Mouse (Mus musculus) hindbrain, embryonic 13.5 days (tissue): ENCODE results near the gene Calhm3. TPM values are rescaled to one million over a fixed set of nuclear protein-coding genes. Genes with fewer than 3 reads are reported as not detected.

Experiments
- ATAC-seq: fragments of 200-750 bp; cut with Nextera tagmentation; 2 replicates; pipeline ENCODE4 v1.8.0; 2017; ENCODE audit warnings: moderate TSS enrichment; ENCODE audit not compliant: low FRiP score
- H3K27ac ChIP-seq: fragments of 300-500 bp; sonication (generic); 2 replicates; pipeline ENCODE4 v1.5.1; 2015; ENCODE audit warnings: inconsistent platforms, mild to moderate bottlenecking, moderate library complexity
- H3K27me3 ChIP-seq: fragments of 300-500 bp; sonication (generic); 2 replicates; pipeline ENCODE4 v1.6.1; 2015; ENCODE audit warnings: mild to moderate bottlenecking, inconsistent platforms
- H3K36me3 ChIP-seq: fragments of 300-500 bp; sonication (generic); 2 replicates; pipeline ENCODE4 v1.6.1; 2015; ENCODE audit warnings: mild to moderate bottlenecking, inconsistent platforms
- H3K4me1 ChIP-seq: fragments of 300-500 bp; sonication (generic); replicated peaks from 2 replicates; pipeline ENCODE4 v1.6.1; 2015; ENCODE audit warnings: inconsistent platforms
- H3K4me2 ChIP-seq: fragments of 300-500 bp; sonication (generic); 2 replicates; pipeline ENCODE4 v1.6.1; 2015; ENCODE audit warnings: inconsistent platforms, mild to moderate bottlenecking, moderate library complexity
- H3K4me3 ChIP-seq: fragments of 300-500 bp; sonication (generic); 2 replicates; pipeline ENCODE4 v1.5.1; 2015; ENCODE audit warnings: mild to moderate bottlenecking, inconsistent platforms
- H3K9ac ChIP-seq: fragments of 300-500 bp; sonication (generic); 2 replicates; pipeline ENCODE4 v1.6.1; 2015; ENCODE audit warnings: mild to moderate bottlenecking, inconsistent platforms
- H3K9me3 ChIP-seq: fragments of 300-500 bp; sonication (generic); 2 replicates; pipeline ENCODE4 v1.6.1; 2016; ENCODE audit warnings: inconsistent platforms
- whole genome bisulfite sequencing: fragments of 180-500 bp; shearing (Covaris S2); methylation state at CpG from one replicate; pipeline ENCODE4 v1.1.7; 2015; 5-methylcytosine and 5-hydroxymethylcytosine counted together
- polyA plus RNA-seq: library from polyadenylated mRNA; unstranded; fragments of >200 nt; fragmentation: Nextera tagmentation; extraction: Ambion mirVana; gene quantifications from 2 replicates; pipeline ENCODE4 v1.2.1, GENCODE M21; 2015

Calhm3 gene
- polyA plus RNA-seq, 1 experiment from 2014 or later, result not detected

DNA sequence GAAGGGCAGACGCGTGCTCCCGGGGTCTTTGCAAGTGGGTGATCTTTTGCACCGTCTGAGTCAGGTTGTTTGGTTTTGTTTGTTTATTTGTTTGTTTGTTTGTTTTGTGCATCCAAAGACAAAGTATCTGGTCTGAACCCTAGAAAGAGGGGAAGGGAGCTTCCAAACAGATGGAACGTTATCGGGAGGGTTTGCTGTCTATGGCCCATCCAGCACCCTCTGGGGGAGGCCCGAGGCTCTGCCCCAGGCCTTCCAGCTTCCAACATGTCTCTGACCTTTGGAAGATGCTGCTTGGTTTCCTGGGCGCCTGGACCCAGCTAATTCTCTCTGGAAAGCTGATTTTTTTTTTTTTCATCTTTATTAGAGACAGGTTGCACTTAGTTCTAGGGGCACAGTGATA lies 22.4 kb upstream of the Calhm3 start:
- Histone ChIP-seq H3K9me3 (peaks cover 6% of the 10 kb centered on the region), H3K9ac (peak overlapping the region; percentile 85; the same call in 1 of the 2 replicates), H3K27me3 (peaks cover 43% of the 10 kb centered on the region), H3K36me3 (no peaks in the 10 kb centered on the region), H3K4me3 (peak overlapping the region; percentile 74), H3K4me1 (peaks cover 28% of the 10 kb centered on the region), H3K4me2 (peak overlapping the region; percentile 94), H3K27ac (no peak overlapping the region)
- 6% methylated on average over 8 of the region's 8 CpGs for WGBS
- ATAC-seq, result no peak

DNA sequence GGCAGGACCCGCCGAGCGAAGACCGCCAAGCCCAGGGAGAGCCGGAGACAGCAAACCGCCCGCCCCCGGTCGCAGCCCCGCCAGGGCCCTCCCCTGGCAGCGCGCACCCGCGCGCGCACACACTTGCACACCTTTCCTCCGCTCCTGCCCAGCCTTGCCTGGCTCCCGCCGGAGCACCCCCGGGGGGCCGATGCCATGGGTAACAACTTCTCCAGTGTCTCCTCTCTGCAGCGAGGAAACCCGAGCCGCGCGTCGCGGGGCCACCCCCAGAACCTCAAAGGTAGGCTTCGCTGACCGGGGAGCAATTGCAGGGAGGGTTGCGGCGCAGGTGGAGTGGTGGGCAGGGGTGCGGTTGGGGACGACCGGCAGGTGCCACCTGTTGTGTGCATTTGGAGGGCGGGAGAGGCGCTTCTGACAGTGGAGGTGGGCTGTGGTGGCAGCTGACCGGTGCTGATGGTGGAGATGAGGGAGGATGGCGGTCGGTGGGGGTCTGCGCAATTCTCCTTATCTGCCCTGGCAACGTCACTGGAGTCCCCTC lies 21.8 kb upstream of the Calhm3 start:
- peaks cover 6% of the 10 kb centered on the region for H3K9me3 ChIP-seq
- peak overlapping the region; percentile 85 for H3K9ac ChIP-seq
- no peaks in the 10 kb centered on the region for H3K36me3 ChIP-seq
- H3K27ac ChIP-seq, result peak overlapping the region; percentile 77
- H3K4me3 ChIP-seq, result peak overlapping the region; percentile 74
- WGBS, result 1% methylated on average over 38 of the region's 42 CpGs
- H3K4me2 ChIP-seq, result peak overlapping the region; percentile 94
- peak; percentile 18 for ATAC-seq
- peaks cover 43% of the 10 kb centered on the region for H3K27me3 ChIP-seq
- peaks cover 25% of the 10 kb centered on the region for H3K4me1 ChIP-seq

DNA sequence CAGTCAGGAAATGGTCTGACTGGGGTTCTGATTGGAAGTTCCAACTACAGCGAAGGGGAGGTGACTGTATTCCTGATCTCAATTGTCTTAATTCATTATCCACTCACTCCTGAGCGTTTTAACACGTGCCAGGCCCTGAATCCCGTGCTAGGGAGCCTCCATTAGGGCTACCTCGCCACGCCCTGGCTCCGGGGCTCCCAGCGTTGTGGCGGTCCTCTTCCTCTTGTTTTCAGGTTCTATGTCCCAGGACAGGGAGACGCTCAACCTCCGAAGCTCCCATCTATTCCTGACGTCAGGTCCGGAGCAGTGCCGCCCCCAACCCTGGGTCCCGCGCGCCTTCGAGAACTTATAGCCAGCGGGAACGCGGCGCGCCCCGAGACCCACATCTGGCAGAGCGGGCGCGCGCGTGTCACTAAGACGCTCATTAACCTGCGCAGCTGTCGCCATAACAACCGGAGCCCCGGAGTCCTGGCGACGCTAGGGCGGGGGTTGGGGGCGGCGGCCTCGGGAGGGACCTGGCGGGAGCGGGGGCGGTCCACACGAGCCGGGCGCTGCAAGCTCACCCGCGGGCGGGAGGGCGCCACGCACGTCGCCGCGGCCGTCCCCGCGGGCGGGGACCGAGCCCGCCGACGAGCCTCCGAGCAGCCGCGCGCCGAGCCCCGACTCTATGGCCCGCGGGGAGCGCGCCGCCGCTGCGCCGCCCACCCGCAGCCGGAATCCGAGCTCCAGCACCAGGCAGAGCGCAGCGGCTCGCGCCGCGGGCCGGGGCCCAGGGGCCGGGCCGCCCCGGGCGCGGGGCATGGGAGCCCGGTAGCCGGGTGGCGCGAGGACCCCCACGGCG lies 21.1 kb upstream of the Calhm3 start, which contains the start of gene Neurl1a:
Gene Neurl1a (plus strand): TSS at position 390 of the 841 bp plus-strand sequence.
- H3K4me3 ChIP-seq, result peak within 1 kb of the TSS; percentile 74
- ATAC-seq, result peak; percentile 69
- H3K27me3 ChIP-seq, result peaks cover 43% of the 10 kb centered on the region
- H3K4me1 ChIP-seq, result peaks cover 19% of the 10 kb centered on the region
- H3K4me2 ChIP-seq, result peak within 1 kb of the TSS; percentile 94
- H3K9ac ChIP-seq, result peak within 1 kb of the TSS; percentile 85
- peak within 1 kb of the TSS; percentile 77 for H3K27ac ChIP-seq
- WGBS, result under 1% methylated on average over 73 of the region's 98 CpGs
- H3K36me3 ChIP-seq, result no peaks in the 10 kb centered on the region
- H3K9me3 ChIP-seq, result peaks cover 6% of the 10 kb centered on the region

DNA sequence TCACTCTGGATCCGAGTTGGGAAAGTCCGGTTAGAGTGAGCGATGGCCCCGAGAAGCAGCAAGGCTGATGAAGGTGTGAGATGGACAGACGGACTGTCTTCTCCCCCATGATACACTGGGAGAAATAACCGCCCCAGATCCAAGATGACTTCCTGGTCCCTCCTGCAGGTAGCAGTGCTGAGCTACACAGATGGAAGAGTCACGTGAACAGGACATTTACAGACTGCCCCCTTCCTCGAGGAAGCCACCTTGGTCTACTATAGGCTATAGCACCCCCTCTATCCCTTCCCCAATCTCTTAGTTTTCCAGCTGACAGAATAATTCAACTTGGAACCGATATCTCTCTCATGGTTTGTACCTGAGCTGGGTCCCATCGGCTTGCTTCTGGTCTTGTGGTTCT lies 20.4 kb upstream of the Calhm3 start:
- Histone ChIP-seq H3K27me3 (peaks cover 43% of the 10 kb centered on the region), H3K4me2 (peak overlapping the region; percentile 94), H3K4me3 (peak overlapping the region; percentile 74), H3K27ac (no peak overlapping the region), H3K36me3 (no peaks in the 10 kb centered on the region), H3K4me1 (peaks cover 19% of the 10 kb centered on the region), H3K9me3 (peaks cover 6% of the 10 kb centered on the region), H3K9ac (no peak overlapping the region; the same call in 1 of the 2 replicates)
- 22% methylated on average over 10 of the region's 10 CpGs for WGBS
- ATAC-seq, result 0 out of 2 replicates have a peak, but pooled peaks have one; percentile 7

DNA sequence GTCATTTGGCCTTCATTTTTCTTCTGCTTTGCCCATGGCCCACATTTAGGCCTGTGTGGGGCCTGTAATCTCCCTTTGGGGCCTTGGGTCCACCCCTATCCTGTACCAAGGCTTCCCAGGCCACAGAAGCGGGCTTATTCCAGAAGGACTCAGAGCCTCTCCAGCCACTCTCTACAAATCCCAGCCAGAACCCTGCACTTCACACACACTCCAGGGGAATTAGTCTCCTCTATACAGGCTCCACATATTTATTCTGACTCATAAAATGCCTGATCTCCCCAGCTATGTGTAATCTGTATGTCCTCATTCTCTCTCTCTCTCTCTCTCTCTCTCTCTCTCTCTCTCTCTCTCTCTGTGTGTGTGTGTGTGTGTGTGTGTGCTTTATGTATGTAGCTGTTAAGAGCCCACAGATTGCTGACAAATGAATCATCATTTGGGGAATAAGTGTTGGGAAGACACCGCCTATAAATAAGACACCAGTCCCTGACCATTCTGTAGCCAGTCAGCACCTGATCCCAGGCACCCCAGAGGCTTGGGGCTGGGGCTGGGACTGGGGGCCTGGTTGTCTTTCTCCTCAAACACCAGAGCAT lies 19.4 kb upstream of the Calhm3 start:
- 71% methylated on average over 2 of the region's 2 CpGs for WGBS
- Histone ChIP-seq H3K27ac (no peak overlapping the region), H3K4me1 (peaks cover 19% of the 10 kb centered on the region), H3K36me3 (no peaks in the 10 kb centered on the region), H3K4me2 (no peak overlapping the region), H3K9me3 (peaks cover 2% of the 10 kb centered on the region), H3K9ac (no peak overlapping the region), H3K4me3 (no peak overlapping the region), H3K27me3 (peaks cover 40% of the 10 kb centered on the region)
- no peak for ATAC-seq

DNA sequence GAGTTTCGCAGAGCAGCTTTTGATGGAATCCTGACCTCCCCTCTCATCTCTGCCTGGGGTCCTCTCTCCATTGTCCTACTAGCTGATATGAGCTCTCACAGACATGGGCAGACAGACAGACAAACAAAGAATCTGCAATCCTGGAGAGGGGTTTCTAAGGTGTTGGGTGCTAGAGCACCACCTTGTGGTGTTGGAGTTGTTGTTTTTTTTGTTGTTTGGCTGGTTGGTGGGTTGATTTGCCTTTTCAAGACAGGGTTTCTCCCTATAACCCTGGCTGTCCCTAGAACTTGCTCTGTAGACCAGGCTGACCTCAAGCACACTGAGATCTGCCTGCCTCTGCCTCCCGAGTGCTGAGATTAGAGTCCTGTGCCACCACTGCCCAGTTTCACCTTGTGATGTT lies 17.9 kb upstream of the Calhm3 start:
- H3K36me3 ChIP-seq, result no peaks in the 10 kb centered on the region
- no peak for ATAC-seq
- no peak overlapping the region for H3K4me3 ChIP-seq
- no peaks in the 10 kb centered on the region for H3K9me3 ChIP-seq
- WGBS, result 69% methylated on average over 2 of the region's 2 CpGs
- no peak overlapping the region for H3K9ac ChIP-seq
- H3K27me3 ChIP-seq, result peaks cover 26% of the 10 kb centered on the region
- peaks cover 18% of the 10 kb centered on the region for H3K4me1 ChIP-seq
- H3K4me2 ChIP-seq, result no peak overlapping the region
- H3K27ac ChIP-seq, result no peak overlapping the region

DNA sequence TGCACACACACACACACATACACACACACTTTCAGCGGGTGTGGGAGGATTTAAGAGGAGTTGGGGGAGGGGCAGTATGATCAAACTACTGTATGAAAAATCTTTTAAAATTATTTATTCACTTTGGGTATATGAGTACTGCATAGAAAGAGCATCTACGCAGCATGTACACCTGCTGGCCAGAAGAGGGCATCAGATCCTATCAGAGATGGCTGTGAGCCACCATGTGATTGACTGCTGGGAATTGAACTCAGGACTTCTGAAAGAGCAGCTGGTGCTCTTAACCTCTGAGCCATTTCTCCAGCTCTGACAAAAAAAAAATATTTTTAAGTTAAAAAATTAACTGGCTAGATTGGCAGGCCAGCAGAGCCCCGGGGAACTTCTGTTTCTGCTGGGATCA lies 17.0 kb upstream of the Calhm3 start:
- H3K4me1 ChIP-seq, result peaks cover 9% of the 10 kb centered on the region
- 55% methylated on average over 3 of the region's 3 CpGs for WGBS
- H3K36me3 ChIP-seq, result no peaks in the 10 kb centered on the region

DNA sequence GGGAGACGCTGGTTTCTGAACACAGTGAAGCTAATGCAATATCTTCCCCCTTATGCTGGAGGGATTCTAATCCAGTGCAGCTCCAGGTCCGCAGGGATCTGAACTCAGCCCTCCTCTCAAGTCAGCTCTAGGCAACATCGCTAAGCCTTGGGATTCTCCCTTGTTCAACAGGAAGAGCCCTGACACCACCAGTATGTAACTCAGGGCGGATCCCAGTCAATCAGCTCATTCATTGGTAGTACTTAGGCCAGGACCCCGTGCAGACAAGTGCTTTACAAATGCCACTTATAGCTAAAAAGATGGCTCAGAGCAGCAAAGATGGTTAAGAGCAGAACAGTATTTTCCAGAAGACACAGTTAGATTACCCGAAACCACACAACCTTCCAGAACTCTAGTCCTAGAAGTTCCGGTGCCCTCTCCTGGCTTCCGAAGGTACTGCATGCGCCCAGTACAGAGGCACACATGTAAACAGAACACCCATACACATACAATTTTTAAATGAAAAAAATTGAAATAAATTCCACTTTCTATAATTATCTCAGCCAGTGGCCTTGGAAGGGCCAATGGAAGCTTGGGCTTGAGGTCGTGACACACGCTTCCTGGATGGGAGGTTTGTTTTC lies 11.3 kb upstream of the Calhm3 start:
- Histone ChIP-seq H3K9ac (no peak overlapping the region), H3K4me2 (peak overlapping the region; percentile 33; the same call in 1 of the 2 replicates), H3K4me1 (peaks cover 7% of the 10 kb centered on the region; the same call in 1 of the 2 replicates), H3K36me3 (no peaks in the 10 kb centered on the region), H3K27ac (no peak overlapping the region), H3K27me3 (no peaks in the 10 kb centered on the region), H3K4me3 (no peak overlapping the region), H3K9me3 (no peaks in the 10 kb centered on the region)
- WGBS, result 29% methylated on average over 11 of the region's 11 CpGs
- ATAC-seq, result no peak

More for the DNA sequence above, 17.0 kb upstream of the Calhm3 start:
- no peak overlapping the region for H3K4me2 ChIP-seq
- H3K9me3 ChIP-seq, result no peaks in the 10 kb centered on the region
- H3K27me3 ChIP-seq, result peaks cover 18% of the 10 kb centered on the region
- no peak overlapping the region for H3K27ac ChIP-seq
- no peak overlapping the region for H3K9ac ChIP-seq
- no peak for ATAC-seq
- no peak overlapping the region for H3K4me3 ChIP-seq

DNA sequence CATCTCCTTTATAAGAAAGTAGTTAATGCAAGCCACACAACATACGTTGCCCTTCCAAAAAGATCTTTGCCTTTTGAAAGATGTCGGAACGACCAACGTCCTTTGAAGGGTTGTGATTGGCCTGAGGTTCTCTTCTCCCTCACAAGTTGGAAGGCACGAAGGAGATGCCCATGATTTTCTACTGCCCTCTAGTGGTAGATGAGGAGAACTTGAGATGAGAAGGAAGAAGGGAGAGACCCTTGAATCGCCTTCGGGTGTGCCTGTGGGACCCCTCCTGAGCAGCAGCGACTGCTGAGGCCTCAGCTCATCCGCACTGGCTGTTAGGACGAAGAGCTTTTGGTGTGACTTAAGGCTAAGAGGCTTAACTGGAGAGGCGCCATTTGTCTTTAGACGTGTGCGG lies 10.7 kb upstream of the Calhm3 start:
- Histone ChIP-seq H3K4me2 (peak overlapping the region; percentile 33), H3K36me3 (no peaks in the 10 kb centered on the region), H3K9ac (no peak overlapping the region), H3K4me3 (no peak overlapping the region; the same call in 1 of the 2 replicates), H3K9me3 (no peaks in the 10 kb centered on the region), H3K27me3 (no peaks in the 10 kb centered on the region), H3K27ac (no peak overlapping the region), H3K4me1 (peaks cover 7% of the 10 kb centered on the region; the same call in 1 of the 2 replicates)
- 12% methylated on average over 13 of the region's 13 CpGs for WGBS
- no peak for ATAC-seq

DNA sequence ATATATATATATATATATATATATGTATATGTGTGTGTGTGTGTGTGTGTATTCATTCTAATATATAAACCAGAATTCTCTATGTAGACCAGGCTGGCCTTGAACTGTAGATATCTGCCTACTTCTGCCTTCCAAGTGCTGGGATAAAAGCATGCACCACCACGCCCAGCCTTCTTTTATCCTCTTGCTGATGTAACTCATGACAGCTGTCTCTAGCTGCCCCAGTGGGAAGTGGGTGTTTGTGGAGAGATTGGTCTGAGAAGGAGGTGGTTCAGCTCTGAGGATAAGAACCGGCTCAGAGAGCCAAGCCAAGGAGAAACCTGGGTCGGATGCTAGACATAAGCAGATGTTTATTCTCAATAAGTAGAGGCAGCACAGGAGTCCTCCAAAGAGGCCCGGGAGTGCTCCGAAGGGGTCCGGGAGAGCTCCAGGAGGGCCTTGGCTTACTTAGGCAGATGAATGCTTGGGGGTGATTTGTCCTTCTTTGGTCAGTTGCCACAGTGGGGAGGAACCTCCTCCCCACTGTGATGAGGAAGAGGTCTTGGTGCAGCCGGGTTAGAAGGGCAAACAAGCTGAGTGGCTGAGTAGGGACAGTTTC lies 10.2 kb upstream of the Calhm3 start:
- peaks cover 7% of the 10 kb centered on the region; the same call in 1 of the 2 replicates for H3K4me1 ChIP-seq
- no peak overlapping the region for H3K4me3 ChIP-seq
- H3K4me2 ChIP-seq, result no peak overlapping the region
- H3K9ac ChIP-seq, result no peak overlapping the region
- no peaks in the 10 kb centered on the region for H3K9me3 ChIP-seq
- no peak overlapping the region for H3K27ac ChIP-seq
- no peaks in the 10 kb centered on the region for H3K36me3 ChIP-seq
- ATAC-seq, result no peak
- H3K27me3 ChIP-seq, result no peaks in the 10 kb centered on the region
- 67% methylated on average over 7 of the region's 7 CpGs for WGBS

DNA sequence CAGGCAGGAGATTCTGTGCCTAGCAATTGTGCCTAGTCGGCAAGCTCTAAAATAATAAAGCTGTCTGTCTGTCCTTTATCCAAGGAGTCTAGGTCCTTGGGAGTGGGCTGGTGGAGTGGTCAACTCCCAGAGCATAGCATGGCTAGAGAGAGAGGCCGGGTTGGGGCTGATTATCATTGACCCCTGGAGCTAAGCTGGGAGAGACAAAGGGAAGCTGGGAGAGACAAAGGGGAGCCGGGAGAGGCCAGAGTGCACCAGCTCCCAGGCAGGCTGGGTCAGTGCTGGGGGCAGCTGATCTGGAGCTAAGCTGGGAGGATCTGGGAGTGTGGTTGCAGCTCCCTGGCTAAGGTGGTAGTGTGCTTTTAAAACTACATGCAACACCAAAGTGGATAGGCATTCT lies 9.2 kb upstream of the Calhm3 start:
- ATAC-seq, result no peak
- no peak overlapping the region for H3K4me3 ChIP-seq
- H3K4me1 ChIP-seq, result peaks cover 7% of the 10 kb centered on the region; the same call in 1 of the 2 replicates
- WGBS, result 15% methylated on average over 3 of the region's 3 CpGs
- H3K9ac ChIP-seq, result no peak overlapping the region
- no peaks in the 10 kb centered on the region for H3K9me3 ChIP-seq
- no peak overlapping the region for H3K4me2 ChIP-seq
- H3K36me3 ChIP-seq, result no peaks in the 10 kb centered on the region
- H3K27me3 ChIP-seq, result no peaks in the 10 kb centered on the region
- H3K27ac ChIP-seq, result no peak overlapping the region
